Mouse (Mus musculus) spleen, postnatal 36 days (tissue): ENCODE measurements around the gene Dhdds.

Source experiments
- DNase-seq, 2 experiments: peaks; one replicate each; pipeline ENCODE4 v3.0.0; 2022; ENCODE audit warnings: low spot score in 2 of 2, mixed read lengths in 1 of 2

Gene Dhdds

GRCm38 (mm10) chr4:133958884-133959283 is 41.8 kb downstream of the Dhdds start:
- no peak for DNase-seq

GRCm38 (mm10) chr4:133956358-133956757 is 44.4 kb downstream of the Dhdds start:
- no peak for DNase-seq

- DNase-seq = no peak
Observed at GRCm38 (mm10) chr4:133946736-133947135, 54.0 kb downstream of the Dhdds start.

- DNase-seq = no peak
Observed at GRCm38 (mm10) chr4:133943791-133944190, 56.9 kb downstream of the Dhdds start.

- DNase-seq = no peak
Observed at GRCm38 (mm10) chr4:133942679-133943078, 58.0 kb downstream of the Dhdds start.

- DNase-seq = no peak
Observed at GRCm38 (mm10) chr4:133941576-133941975, 59.1 kb downstream of the Dhdds start.

- DNase-seq = no peak
Observed at GRCm38 (mm10) chr4:133940386-133941260, 60.1 kb downstream of the Dhdds start.

- no peak for DNase-seq
Observed at GRCm38 (mm10) chr4:133938077-133938476, 62.6 kb downstream of the Dhdds start.

GRCm38 (mm10) chr4:133931785-133932184 is 68.9 kb downstream of the Dhdds start:
- DNase-seq = no peak

- DNase-seq = no peak
Observed at GRCm38 (mm10) chr4:133931349-133931748, 69.4 kb downstream of the Dhdds start.

GRCm38 (mm10) chr4:133929278-133929670 is 71.4 kb downstream of the Dhdds start:
- DNase-seq = no peak

- DNase-seq = no peak
Observed at GRCm38 (mm10) chr4:133928576-133929277, 72.0 kb downstream of the Dhdds start.

- no peak for DNase-seq
Observed at GRCm38 (mm10) chr4:133925204-133925603, 75.5 kb downstream of the Dhdds start.

GRCm38 (mm10) chr4:133923743-133924142 is 77.0 kb downstream of the Dhdds start:
- no peak for DNase-seq
